Mouse (Mus musculus) adrenal gland, adult 2 months (tissue): ENCODE results near the gene Gpr180. TPM values are rescaled to one million over a fixed set of nuclear protein-coding genes. Genes with fewer than 3 reads are reported as not detected.

Source experiments
- DNase-seq: peaks from one replicate; pipeline ENCODE4 v3.0.0; 2021
- polyA plus RNA-seq: library from polyadenylated mRNA; depleted of rRNA; stranded (reverse); fragments of >200 nt; gene quantifications from 2 replicates; pipeline ENCODE4 v1.2.3, GENCODE M21; 2012; rRNA removed
- total RNA-seq, 2 experiments: library from RNA; stranded (reverse); gene quantifications; 2 replicates each; pipeline ENCODE4 v1.2.3; 2021

Gene Gpr180
- total and polyA plus RNA-seq, 3 experiments: 27.0 to 36.4 (median 31.8) TPM

GRCm38 (mm10) chr14:118207347-118207746 lies 70.4 kb downstream of the Gpr180 start:
- no peak for DNase-seq

GRCm38 (mm10) chr14:118209642-118210041 lies 72.7 kb downstream of the Gpr180 start:
- no peak for DNase-seq

GRCm38 (mm10) chr14:118212188-118212804 lies 75.3 kb downstream of the Gpr180 start:
- DNase-seq: no peak

Other genes starting within 250 kb of the Gpr180 start
- under 1 TPM in 1 of 2 experiments, not detected in 1; 0.52 TPM for gene Dct, start 84.9 kb upstream of the Gpr180 start, total RNA-seq
- gene Dct, start 84.9 kb upstream of the Gpr180 start, polyA plus RNA-seq: 0.18 and 0.25 TPM in 2 replicates
- 10 to 100 TPM; 15.0 to 16.4 TPM for gene Tgds, start 4.4 kb upstream of the Gpr180 start, total RNA-seq
- 3.4 and 3.7 TPM in 2 replicates for gene Tgds, start 4.4 kb upstream of the Gpr180 start, polyA plus RNA-seq
- not detected for gene Sox21, start 99.9 kb downstream of the Gpr180 start, total RNA-seq
- 0.17 and 0.23 TPM in 2 replicates for gene Sox21, start 99.9 kb downstream of the Gpr180 start, polyA plus RNA-seq
- not detected for gene Gm9376, start 129.8 kb downstream of the Gpr180 start, total RNA-seq
- gene Gm9376, start 129.8 kb downstream of the Gpr180 start, polyA plus RNA-seq: not detected in 2 replicates